Mouse (Mus musculus) brain, adult 10 weeks (tissue): ENCODE results near the gene Asns. TPM values are rescaled to one million over a fixed set of nuclear protein-coding genes. Genes with fewer than 3 reads are reported as not detected.

ENCODE experiments used
- polyA plus RNA-seq: library from polyadenylated mRNA; stranded (reverse); fragments of 350-450 nt; fragmentation: Illumina TruSeq; extraction: RNeasy Lipid Tissue Mini Kit (QIAGEN cat#74804); gene quantifications from one replicate; pipeline ENCODE4 v1.2.3, GENCODE M21; 2015; ENCODE audit warnings: low read depth, low replicate concordance

The Asns gene
- 124 TPM for polyA plus RNA-seq

GRCm38 (mm10) chr6:7692884-7693585, at the start of gene Asns:
Asns (minus strand) TSS chr6:7693254.

Other genes starting within 250 kb of the Asns start
- 133 TPM for gene Tac1, start 138.4 kb downstream of the Asns start, polyA plus RNA-seq
- 11.3 TPM for gene C1galt1, start 151.6 kb upstream of the Asns start, polyA plus RNA-seq